Mouse (Mus musculus) hindbrain, embryonic 14.5 days (tissue): ENCODE data around the gene Klhl23. TPM values are rescaled to one million over a fixed set of nuclear protein-coding genes. Genes with fewer than 3 reads are reported as not detected.
A peak's percentile ranks its signal among the peaks of the same experiment; 100 is the strongest.

ENCODE experiments used
- ATAC-seq: fragments of 200-750 bp; cut with Nextera tagmentation; 2 replicates; pipeline ENCODE4 v1.8.0; 2017; ENCODE audit warnings: moderate number of reproducible peaks, mild to moderate bottlenecking, moderate TSS enrichment, moderate library complexity; ENCODE audit not compliant: low FRiP score
- DNase-seq: peaks from one replicate; pipeline ENCODE4 v3.0.0-alpha.2; 2015; ENCODE audit warnings: low spot score
- H3K27ac ChIP-seq: fragments of 300-500 bp; sonication (generic); 2 replicates; pipeline ENCODE4 v1.5.1; 2014; ENCODE audit warnings: mild to moderate bottlenecking, moderate library complexity
- H3K27me3 ChIP-seq: fragments of 300-500 bp; sonication (generic); 2 replicates; pipeline ENCODE4 v1.6.1; 2014; ENCODE audit warnings: mild to moderate bottlenecking, low read length, mixed read lengths; ENCODE audit not compliant: control insufficient read depth, insufficient read depth
- H3K36me3 ChIP-seq: fragments of 300-500 bp; sonication (generic); replicated peaks from 2 replicates; pipeline ENCODE4 v1.6.1; 2014; ENCODE audit not compliant: control insufficient read depth, insufficient read depth
- H3K4me1 ChIP-seq: fragments of 300-500 bp; sonication (generic); replicated peaks from 2 replicates; pipeline ENCODE4 v1.6.1; 2014; ENCODE audit warnings: antibody characterized with exemption, low read length, mixed read lengths; ENCODE audit not compliant: control insufficient read depth, insufficient read depth
- H3K4me2 ChIP-seq: fragments of 300-500 bp; sonication (generic); replicated peaks from 2 replicates; pipeline ENCODE4 v1.6.1; 2014; ENCODE audit warnings: mild to moderate bottlenecking, moderate library complexity
- H3K4me3 ChIP-seq: fragments of 300-500 bp; sonication (generic); replicated peaks from 2 replicates; pipeline ENCODE4 v1.5.1; 2014; ENCODE audit warnings: mild to moderate bottlenecking, low read length
- H3K9ac ChIP-seq: fragments of 300-500 bp; sonication (generic); 2 replicates; pipeline ENCODE4 v1.6.1; 2014
- H3K9me3 ChIP-seq: fragments of 300-500 bp; sonication (generic); 2 replicates; pipeline ENCODE4 v1.6.1; 2016; ENCODE audit warnings: low read length; ENCODE audit not compliant: control insufficient read depth
- WGBS: fragments of 180-500 bp; shearing (Covaris S2); extraction: QIAGEN DNeasy Blood & Tissue Kit; methylation state at CpG from one replicate; pipeline ENCODE4 v1.1.7; 2014; 5-methylcytosine and 5-hydroxymethylcytosine counted together
- polyA plus RNA-seq: library from polyadenylated mRNA; unstranded; fragments of >200 nt; fragmentation: Nextera tagmentation; extraction: Ambion mirVana; gene quantifications from 2 replicates; pipeline ENCODE4 v1.2.1, GENCODE M21; 2014

The Klhl23 gene
- polyA plus RNA-seq, 1 experiment from 2014 or later: 106 TPM

- Histone ChIP-seq H3K4me1 (peaks cover 31% of the 10 kb centered on the region), H3K9me3 (no peaks in the 10 kb centered on the region), H3K36me3 (peaks cover 30% of the 10 kb centered on the region), H3K27me3 (no peaks in the 10 kb centered on the region), H3K27ac (peak overlapping the region; percentile 57; the same call in 1 of the 2 replicates), H3K4me2 (peak overlapping the region; percentile 22; the same call in 1 of the 2 replicates), H3K9ac (no peak overlapping the region), H3K4me3 (no peak overlapping the region)
- WGBS: 74% methylated on average over 10 of the region's 10 CpGs
- ATAC-seq: no peak
- DNase-seq: no peak
These were observed 4.2 kb downstream of the Klhl23 start for GRCm38 (mm10) chr2:69825898-69826297.

- H3K36me3 ChIP-seq: peaks cover 34% of the 10 kb centered on the region
- H3K4me1 ChIP-seq: peaks cover 31% of the 10 kb centered on the region
- H3K27me3 ChIP-seq: no peaks in the 10 kb centered on the region
- 58% methylated on average over 2 of the region's 2 CpGs for WGBS
- H3K4me3 ChIP-seq: no peak overlapping the region
- H3K4me2 ChIP-seq: no peak overlapping the region; the same call in 1 of the 2 replicates
- no peak overlapping the region for H3K9ac ChIP-seq
- H3K27ac ChIP-seq: peak overlapping the region; percentile 57
- no peaks in the 10 kb centered on the region for H3K9me3 ChIP-seq
- ATAC-seq: no peak
- DNase-seq: no peak
These were observed 4.6 kb downstream of the Klhl23 start for GRCm38 (mm10) chr2:69826380-69826779.

- no peak for DNase-seq
- Histone ChIP-seq H3K36me3 (peaks cover 43% of the 10 kb centered on the region), H3K4me1 (peaks cover 23% of the 10 kb centered on the region), H3K27me3 (no peaks in the 10 kb centered on the region), H3K9me3 (no peaks in the 10 kb centered on the region), H3K9ac (no peak overlapping the region), H3K27ac (no peak overlapping the region), H3K4me2 (no peak overlapping the region), H3K4me3 (no peak overlapping the region)
- no peak for ATAC-seq
- WGBS: 58% methylated on average over 7 of the region's 7 CpGs
These were observed 6.3 kb downstream of the Klhl23 start for GRCm38 (mm10) chr2:69828031-69828430.

GRCm38 (mm10) chr2:69829680-69830079 is 7.9 kb downstream of the Klhl23 start:
- Histone ChIP-seq H3K4me3 (no peak overlapping the region), H3K27ac (no peak overlapping the region), H3K9ac (no peak overlapping the region), H3K9me3 (no peaks in the 10 kb centered on the region), H3K36me3 (peaks cover 59% of the 10 kb centered on the region), H3K4me2 (no peak overlapping the region), H3K4me1 (peaks cover 15% of the 10 kb centered on the region; the same call in 1 of the 2 replicates), H3K27me3 (no peaks in the 10 kb centered on the region)
- no peak for DNase-seq
- ATAC-seq: no peak
- 85% methylated on average over 2 of the region's 2 CpGs for WGBS

GRCm38 (mm10) chr2:69830116-69830515 is 8.4 kb downstream of the Klhl23 start:
- Histone ChIP-seq H3K36me3 (peaks cover 64% of the 10 kb centered on the region), H3K27ac (no peak overlapping the region), H3K4me2 (no peak overlapping the region), H3K9me3 (no peaks in the 10 kb centered on the region), H3K4me3 (no peak overlapping the region), H3K4me1 (peaks cover 12% of the 10 kb centered on the region; the same call in 1 of the 2 replicates), H3K27me3 (no peaks in the 10 kb centered on the region), H3K9ac (no peak overlapping the region)
- 93% methylated on average over 8 of the region's 8 CpGs for WGBS
- ATAC-seq (no peak), DNase-seq (no peak)

GRCm38 (mm10) chr2:69837244-69837967 is 15.7 kb downstream of the Klhl23 start:
- no peak for DNase-seq

GRCm38 (mm10) chr2:69837996-69838395 is 16.3 kb downstream of the Klhl23 start:
- no peaks in the 10 kb centered on the region for H3K4me1 ChIP-seq
- DNase-seq (no peak), ATAC-seq (no peak)
- H3K9ac ChIP-seq: no peak overlapping the region
- H3K27me3 ChIP-seq: no peaks in the 10 kb centered on the region
- H3K4me2 ChIP-seq: no peak overlapping the region
- H3K9me3 ChIP-seq: no peaks in the 10 kb centered on the region
- WGBS: 26% methylated on average over 3 of the region's 3 CpGs
- no peak overlapping the region for H3K4me3 ChIP-seq
- H3K27ac ChIP-seq: no peak overlapping the region
- peaks cover 42% of the 10 kb centered on the region for H3K36me3 ChIP-seq

More at GRCm38 (mm10) chr2:69837244-69837967, 15.7 kb downstream of the Klhl23 start:
- no peaks in the 10 kb centered on the region for H3K4me1 ChIP-seq
- H3K9ac ChIP-seq: no peak overlapping the region
- H3K4me2 ChIP-seq: no peak overlapping the region
- WGBS: 79% methylated on average over 5 of the region's 7 CpGs
- no peaks in the 10 kb centered on the region for H3K27me3 ChIP-seq
- H3K9me3 ChIP-seq: no peaks in the 10 kb centered on the region
- H3K36me3 ChIP-seq: peaks cover 48% of the 10 kb centered on the region
- no peak overlapping the region for H3K4me3 ChIP-seq
- no peak for ATAC-seq
- H3K27ac ChIP-seq: no peak overlapping the region

GRCm38 (mm10) chr2:69838707-69839106 is 17.0 kb downstream of the Klhl23 start:
- Histone ChIP-seq H3K27me3 (no peaks in the 10 kb centered on the region), H3K9ac (no peak overlapping the region), H3K36me3 (peaks cover 35% of the 10 kb centered on the region), H3K4me2 (no peak overlapping the region), H3K27ac (no peak overlapping the region), H3K9me3 (no peaks in the 10 kb centered on the region), H3K4me3 (no peak overlapping the region), H3K4me1 (no peaks in the 10 kb centered on the region)
- DNase-seq (no peak), ATAC-seq (no peak)

GRCm38 (mm10) chr2:69840261-69840660 is 18.5 kb downstream of the Klhl23 start:
- Histone ChIP-seq H3K36me3 (peaks cover 19% of the 10 kb centered on the region), H3K4me2 (no peak overlapping the region), H3K4me3 (no peak overlapping the region), H3K9ac (no peak overlapping the region), H3K27ac (no peak overlapping the region), H3K4me1 (no peaks in the 10 kb centered on the region), H3K27me3 (no peaks in the 10 kb centered on the region), H3K9me3 (no peaks in the 10 kb centered on the region)
- 45% methylated on average over 6 of the region's 6 CpGs for WGBS
- DNase-seq (no peak), ATAC-seq (no peak)
